Mouse (Mus musculus) liver, embryonic 14.5 days (tissue): ENCODE measurements at regions not wholly inside any gene's neighbourhood (a gene's known extent, or its start where the extent isn't known, plus 50 kb on each side); places are given as distances from the start of the nearest gene placed in this dataset.

Source experiments
- CTCF ChIP-seq: IDR thresholded peaks from 2 replicates; pipeline ENCODE4 v1.5.1; 2016; ENCODE audit warnings: antibody characterized with exemption, low read depth, control low read depth
- EP300 ChIP-seq: IDR thresholded peaks from 2 replicates; pipeline ENCODE4 v1.6.1; 2016; ENCODE audit warnings: antibody characterized with exemption, low read depth

DNA sequence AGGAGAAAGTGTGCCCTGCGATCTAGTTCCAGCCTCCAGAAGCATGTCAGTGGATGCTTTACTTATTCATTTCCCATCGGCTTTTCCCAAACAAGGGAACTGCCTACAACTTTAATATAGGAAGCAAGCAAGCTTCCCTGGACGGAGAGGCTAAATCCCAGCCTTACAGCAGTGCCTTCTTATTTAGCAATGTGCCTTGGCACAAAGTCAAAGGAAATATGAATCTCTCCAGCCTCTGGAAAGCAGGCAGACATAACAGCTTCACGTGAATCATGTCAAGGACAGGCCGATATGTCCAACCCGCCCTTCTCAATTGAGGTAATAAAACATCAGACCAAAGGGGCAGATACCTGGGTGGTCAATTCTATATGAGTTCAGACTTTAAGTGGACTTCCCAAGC, 755.9 kb downstream of the Diaph3 start:
- TF ChIP-seq CTCF (no peak), EP300 (no peak)
